Mouse (Mus musculus) midbrain, postnatal 0 days (tissue): ENCODE measurements at regions not wholly inside any gene's neighbourhood (a gene's known extent, or its start where the extent isn't known, plus 50 kb on each side); places are given as distances from the start of the nearest gene placed in this dataset.

Source experiments
- ATAC-seq: fragments of 200-750 bp; cut with Nextera tagmentation; 2 replicates; pipeline ENCODE4 v1.8.0; 2017; ENCODE audit warnings: moderate number of reproducible peaks, mild to moderate bottlenecking, moderate TSS enrichment, moderate library complexity; ENCODE audit not compliant: low FRiP score
- DNase-seq: peaks from one replicate; pipeline ENCODE4 v3.0.0-alpha.2; 2015; ENCODE audit warnings: low spot score
- H3K27ac ChIP-seq: fragments of 300-500 bp; sonication (generic); 2 replicates; pipeline ENCODE4 v1.5.1; 2014; ENCODE audit warnings: low read depth, mild to moderate bottlenecking, low read length, mixed read lengths
- H3K27me3 ChIP-seq: fragments of 300-500 bp; sonication (generic); 2 replicates; pipeline ENCODE4 v1.6.1; 2014; ENCODE audit warnings: low read length, control low read depth, mixed read lengths; ENCODE audit not compliant: insufficient read depth
- H3K36me3 ChIP-seq: fragments of 300-500 bp; sonication (generic); 2 replicates; pipeline ENCODE4 v1.6.1; 2014; ENCODE audit warnings: low read length, control low read depth, mixed read lengths; ENCODE audit not compliant: insufficient read depth
- H3K4me1 ChIP-seq: fragments of 300-500 bp; sonication (generic); 2 replicates; pipeline ENCODE4 v1.6.1; 2014; ENCODE audit warnings: mild to moderate bottlenecking, control low read depth, antibody characterized with exemption, low read length, mixed read lengths; ENCODE audit not compliant: insufficient read depth
- H3K4me2 ChIP-seq: fragments of 300-500 bp; sonication (generic); 2 replicates; pipeline ENCODE4 v1.6.1; 2014; ENCODE audit warnings: low read depth, mild to moderate bottlenecking, low read length, mixed read lengths; ENCODE audit not compliant: poor library complexity, severe bottlenecking
- H3K4me3 ChIP-seq: fragments of 300-500 bp; sonication (generic); 2 replicates; pipeline ENCODE4 v1.5.1; 2014; ENCODE audit warnings: low read depth, mild to moderate bottlenecking, low read length, moderate library complexity
- H3K9ac ChIP-seq: fragments of 300-500 bp; sonication (generic); replicated peaks from 2 replicates; pipeline ENCODE4 v1.6.1; 2014; ENCODE audit warnings: mild to moderate bottlenecking, low read length, moderate library complexity, mixed read lengths; ENCODE audit not compliant: poor library complexity, severe bottlenecking
- H3K9me3 ChIP-seq: fragments of 300-500 bp; sonication (generic); 2 replicates; pipeline ENCODE4 v1.6.1; 2016; ENCODE audit warnings: low read length, control low read depth
- CTCF ChIP-seq: IDR thresholded peaks from 2 replicates; pipeline ENCODE4 v1.5.1; 2016; ENCODE audit warnings: antibody characterized with exemption, mild to moderate bottlenecking
- whole genome bisulfite sequencing: fragments of 180-500 bp; shearing (Covaris S2); extraction: QIAGEN DNeasy Blood & Tissue Kit; methylation state at CpG from one replicate; pipeline ENCODE4 v1.1.7; 2014; 5-methylcytosine and 5-hydroxymethylcytosine counted together

- 29% methylated on average over 4 of the region's 4 CpGs for WGBS
- Histone ChIP-seq H3K4me1 (no peaks in the 10 kb centered on the region), H3K36me3 (no peaks in the 10 kb centered on the region), H3K4me3 (no peak overlapping the region), H3K27ac (no peak overlapping the region), H3K9me3 (no peaks in the 10 kb centered on the region), H3K27me3 (no peaks in the 10 kb centered on the region), H3K4me2 (no peak overlapping the region), H3K9ac (no peak overlapping the region)
- ATAC-seq (no peak), DNase-seq (peak; percentile 34)
- no peak for TF ChIP-seq CTCF
Measured at GRCm38 (mm10) chr11:19118258-19118657, 99.5 kb upstream of the Meis1 start.

- no peak overlapping the region for H3K9ac ChIP-seq
- no peaks in the 10 kb centered on the region for H3K27me3 ChIP-seq
- no peak overlapping the region for H3K4me3 ChIP-seq
- no peaks in the 10 kb centered on the region for H3K36me3 ChIP-seq
- no peaks in the 10 kb centered on the region for H3K4me1 ChIP-seq
- ATAC-seq: no peak
- H3K27ac ChIP-seq: no peak overlapping the region
- no peak for DNase-seq
- no peak for TF ChIP-seq CTCF
- H3K9me3 ChIP-seq: no peaks in the 10 kb centered on the region
- 59% methylated on average over 8 of the region's 8 CpGs for WGBS
- no peak overlapping the region for H3K4me2 ChIP-seq
Measured at GRCm38 (mm10) chr11:19119927-19120827, 101.4 kb upstream of the Meis1 start.

GRCm38 (mm10) chr11:19120871-19121270, 102.1 kb upstream of the Meis1 start:
- H3K27ac ChIP-seq: no peak overlapping the region
- H3K4me2 ChIP-seq: no peak overlapping the region
- no peak overlapping the region for H3K4me3 ChIP-seq
- ATAC-seq: peak; percentile 63; the same call in 1 of the 2 replicates
- no peaks in the 10 kb centered on the region for H3K9me3 ChIP-seq
- no peaks in the 10 kb centered on the region for H3K36me3 ChIP-seq
- no peaks in the 10 kb centered on the region for H3K4me1 ChIP-seq
- 34% methylated on average over 3 of the region's 3 CpGs for WGBS
- no peak overlapping the region for H3K9ac ChIP-seq
- H3K27me3 ChIP-seq: no peaks in the 10 kb centered on the region
- no peak for TF ChIP-seq CTCF
- DNase-seq: peak; percentile 69

- TF ChIP-seq CTCF: no peak
- Histone ChIP-seq H3K4me3 (no peak overlapping the region), H3K4me2 (no peak overlapping the region), H3K9ac (no peak overlapping the region), H3K4me1 (no peaks in the 10 kb centered on the region), H3K36me3 (no peaks in the 10 kb centered on the region), H3K27ac (no peak overlapping the region), H3K9me3 (no peaks in the 10 kb centered on the region), H3K27me3 (no peaks in the 10 kb centered on the region)
- DNase-seq: no peak
- ATAC-seq: no peak
- WGBS: 43% methylated on average over 1 of the region's 2 CpGs
Measured at GRCm38 (mm10) chr11:19135375-19136050, 116.7 kb upstream of the Meis1 start.

- H3K9ac ChIP-seq: no peak overlapping the region
- H3K36me3 ChIP-seq: no peaks in the 10 kb centered on the region
- H3K27ac ChIP-seq: no peak overlapping the region
- DNase-seq (peak; percentile 57), ATAC-seq (no peak; the same call in 1 of the 2 replicates)
- WGBS: 49% methylated on average over 5 of the region's 5 CpGs
- H3K27me3 ChIP-seq: no peaks in the 10 kb centered on the region
- TF ChIP-seq CTCF: no peak
- H3K9me3 ChIP-seq: no peaks in the 10 kb centered on the region
- H3K4me3 ChIP-seq: no peak overlapping the region
- no peak overlapping the region for H3K4me2 ChIP-seq
- no peaks in the 10 kb centered on the region for H3K4me1 ChIP-seq
Measured at GRCm38 (mm10) chr11:19138423-19138822, 119.6 kb upstream of the Meis1 start.

GRCm38 (mm10) chr11:19138831-19139230, 120.0 kb upstream of the Meis1 start:
- 75% methylated on average over 2 of the region's 2 CpGs for WGBS
- Histone ChIP-seq H3K27ac (no peak overlapping the region), H3K4me2 (no peak overlapping the region), H3K9ac (no peak overlapping the region), H3K4me1 (no peaks in the 10 kb centered on the region), H3K27me3 (no peaks in the 10 kb centered on the region), H3K9me3 (no peaks in the 10 kb centered on the region), H3K36me3 (no peaks in the 10 kb centered on the region), H3K4me3 (no peak overlapping the region)
- ATAC-seq (no peak), DNase-seq (no peak)
- no peak for TF ChIP-seq CTCF
